Mouse (Mus musculus) urinary bladder, postnatal 36 days (tissue): ENCODE data around the gene Ndufa12.

Experiments
- DNase-seq, 2 experiments: peaks; one replicate each; pipeline ENCODE4 v3.0.0; 2022; ENCODE audit warnings: low spot score in 2 of 2, mixed read lengths in 1 of 2

Ndufa12 gene

DNA sequence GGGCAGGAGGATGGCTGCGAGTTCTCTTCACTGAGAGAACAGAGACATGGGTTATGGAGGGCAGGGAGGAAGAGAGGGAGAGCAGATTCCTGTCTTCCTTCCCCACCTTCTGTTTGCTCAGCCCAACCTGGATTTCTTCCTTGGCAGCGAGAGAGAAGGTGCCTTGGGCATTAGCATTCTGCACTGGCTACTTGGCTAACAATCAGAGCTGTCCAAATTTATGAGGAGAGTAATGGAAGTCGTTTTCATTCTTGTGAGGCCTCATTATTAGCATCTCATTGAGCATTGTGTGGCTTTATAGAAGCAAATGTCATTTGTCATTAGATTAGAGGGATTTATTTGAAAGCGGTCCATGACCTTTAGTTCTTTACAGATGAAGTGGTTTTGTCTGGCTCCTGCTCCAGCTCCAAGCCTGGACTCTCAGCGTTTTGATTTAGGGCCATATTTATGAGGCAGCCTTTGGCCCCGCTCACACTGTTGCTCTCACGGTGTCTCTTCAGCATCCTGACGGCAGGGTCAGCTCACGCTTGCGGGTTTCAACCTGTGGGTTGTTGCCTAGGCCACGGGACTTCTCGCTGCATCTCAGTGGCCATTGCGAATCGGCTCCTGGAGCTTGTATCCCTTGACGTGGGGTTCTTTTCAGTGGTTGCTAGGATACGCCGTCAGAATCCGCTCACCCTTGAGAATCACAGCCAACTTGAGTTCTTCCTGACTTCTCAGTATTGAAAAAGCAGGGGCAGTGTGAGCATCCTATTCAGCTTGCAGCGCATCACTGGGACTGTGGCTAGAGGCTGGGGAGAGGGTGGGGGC, 31.9 kb downstream of the Ndufa12 start:
- no peak for DNase-seq

DNA sequence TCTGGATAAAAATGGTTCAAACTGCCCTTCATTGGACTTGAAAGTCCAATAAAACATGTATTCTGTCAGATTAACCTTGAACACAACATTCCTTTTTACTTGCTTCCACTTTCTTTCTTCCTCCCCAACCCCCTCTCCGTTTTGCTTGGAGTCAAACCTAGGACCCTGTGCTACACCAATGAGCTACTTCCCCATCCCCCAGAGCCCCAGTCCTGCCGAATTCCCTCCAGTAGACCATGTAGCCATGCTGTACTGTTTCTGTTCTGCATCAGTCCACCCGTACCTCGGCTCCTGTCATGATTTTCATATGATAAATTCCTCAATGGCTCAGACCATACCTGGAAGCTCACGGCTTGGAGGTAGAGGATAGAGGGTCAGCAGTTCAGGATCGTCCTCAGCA, 32.5 kb downstream of the Ndufa12 start:
- DNase-seq = no peak

DNA sequence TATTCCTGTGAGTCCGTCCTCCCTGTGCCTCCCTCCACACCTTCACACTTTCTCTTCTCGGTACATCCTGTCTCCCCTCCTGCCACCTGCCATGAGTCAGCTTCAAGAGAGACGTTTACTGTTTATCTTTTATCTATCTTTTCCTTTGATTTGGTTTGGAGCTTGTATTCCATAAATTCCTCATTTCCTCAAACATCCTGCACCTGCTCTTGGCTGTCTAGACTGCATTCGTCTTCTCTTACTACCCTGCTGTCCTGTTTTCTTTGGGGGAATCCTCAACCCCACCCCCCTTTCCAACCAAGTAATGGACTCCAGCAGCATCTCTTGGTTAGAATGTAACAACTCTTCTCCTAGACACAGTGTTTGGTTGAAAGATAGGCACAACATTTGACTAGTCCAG, 36.7 kb downstream of the Ndufa12 start:
- DNase-seq = no peak

DNA sequence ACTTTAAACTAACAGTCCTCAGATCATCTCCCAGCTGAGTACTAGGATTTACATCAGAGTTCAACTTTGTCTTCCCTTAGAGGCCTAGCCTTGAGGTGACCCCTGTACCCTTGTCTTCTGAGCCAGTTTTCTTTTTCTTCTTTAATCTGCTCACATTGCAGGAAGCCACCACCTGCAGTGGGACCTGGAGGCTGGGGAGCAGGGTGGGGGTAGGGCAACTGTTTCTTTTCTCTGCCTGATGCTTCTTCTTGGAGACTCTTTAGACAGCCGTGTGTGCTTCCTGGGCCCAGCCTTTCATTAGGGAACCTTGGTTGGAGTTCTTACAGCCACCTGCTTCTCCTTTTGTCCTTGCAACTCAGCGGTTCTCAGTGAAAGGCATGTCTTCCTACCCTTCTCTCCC, 42.8 kb downstream of the Ndufa12 start:
- no peak for DNase-seq

DNA sequence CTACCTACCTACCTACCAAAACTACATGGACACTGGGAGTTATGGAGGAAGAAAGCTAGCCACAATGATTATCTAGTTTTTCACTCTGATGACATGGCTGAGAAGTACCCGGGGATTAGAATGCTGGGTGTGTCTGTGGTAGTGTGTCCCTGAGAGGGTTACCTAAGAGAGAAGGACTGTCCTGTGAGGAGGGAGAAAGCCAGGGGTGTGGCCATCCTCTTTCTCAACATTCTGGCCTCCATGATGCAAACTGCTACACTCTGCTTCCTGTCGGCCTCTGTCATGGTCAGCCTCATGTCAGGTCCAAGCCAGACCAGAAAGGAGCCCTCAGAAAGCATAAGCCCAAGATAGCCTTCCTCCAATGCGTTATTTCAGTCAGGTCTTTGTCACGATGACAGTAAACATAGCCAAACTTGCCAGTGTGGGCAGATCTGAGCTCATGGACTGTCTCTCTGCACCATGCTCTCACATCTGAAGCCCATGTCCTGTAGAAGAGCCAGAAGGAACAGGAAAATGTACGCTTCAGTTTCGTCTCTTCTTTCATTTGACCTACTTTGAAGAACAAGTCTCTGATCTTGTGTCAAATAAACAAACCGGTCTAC, 49.3 kb downstream of the Ndufa12 start:
- DNase-seq = no peak

DNA sequence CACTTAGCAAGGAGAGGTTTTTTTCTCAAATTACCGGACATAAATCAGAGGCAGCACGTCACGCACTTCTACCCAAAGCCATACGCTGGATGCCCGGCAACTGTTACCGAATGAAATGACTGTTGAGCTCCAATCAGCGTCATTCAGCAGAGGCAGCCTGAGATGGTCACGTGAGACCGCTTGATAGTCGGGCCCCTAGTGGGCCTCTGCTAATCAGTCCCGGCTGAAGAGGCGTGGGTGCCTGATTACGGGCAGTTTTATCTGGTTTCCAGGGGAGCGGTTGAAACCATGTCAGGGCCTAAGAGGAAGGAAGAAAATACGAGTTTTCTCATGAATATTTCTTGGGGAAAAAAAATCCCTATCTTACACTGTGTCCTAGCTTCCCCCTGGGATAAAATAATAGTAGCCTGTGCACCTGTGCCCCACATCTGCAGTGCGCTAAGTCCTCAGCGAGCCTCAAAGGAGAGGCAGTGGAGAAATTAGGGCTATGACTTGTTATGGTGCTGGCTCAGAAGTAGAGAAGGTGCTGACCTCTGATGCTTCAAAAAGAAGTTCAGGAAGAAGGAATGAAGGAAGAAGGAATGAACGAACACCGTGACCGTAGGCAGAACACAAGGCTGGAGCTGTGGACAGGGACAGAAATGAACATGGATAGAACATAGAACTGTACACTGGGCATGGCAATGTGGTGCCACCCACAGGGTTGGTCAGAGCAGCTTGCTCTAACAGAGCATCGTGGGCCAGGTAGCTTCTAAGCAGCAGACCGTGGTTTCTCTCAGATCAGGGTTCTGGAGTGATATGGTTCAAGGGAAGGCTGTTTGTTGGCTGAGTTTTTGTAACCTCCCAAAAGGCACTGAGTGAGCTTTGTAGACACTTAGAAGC, 51.3 kb downstream of the Ndufa12 start:
- DNase-seq = no peak

DNA sequence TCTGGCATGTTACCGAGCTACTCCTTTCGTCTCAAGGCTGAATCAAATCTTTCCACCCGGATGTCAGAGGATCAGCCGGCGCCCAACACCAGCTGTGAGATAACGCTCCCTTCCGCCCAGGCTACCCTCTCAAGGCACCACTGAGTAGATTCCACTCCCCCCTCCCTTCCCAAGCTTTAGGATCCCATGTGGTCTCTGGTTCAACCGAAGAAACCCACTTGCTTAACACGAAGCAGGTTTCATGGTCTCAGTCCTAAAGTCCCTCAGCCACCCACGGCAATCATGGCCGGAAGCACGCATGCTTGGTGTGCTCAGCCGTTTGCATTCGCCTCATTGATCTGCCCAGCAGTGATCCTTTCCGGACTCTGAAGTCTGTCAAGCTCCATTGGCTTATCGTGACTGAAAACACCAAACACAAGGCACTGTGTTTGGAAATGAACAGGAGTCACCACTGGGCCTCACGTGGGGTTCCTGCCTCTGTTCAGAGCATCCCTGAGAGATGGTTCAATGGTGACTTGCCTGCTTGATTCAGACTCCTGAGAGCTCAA, 54.8 kb downstream of the Ndufa12 start:
- no peak for DNase-seq

DNA sequence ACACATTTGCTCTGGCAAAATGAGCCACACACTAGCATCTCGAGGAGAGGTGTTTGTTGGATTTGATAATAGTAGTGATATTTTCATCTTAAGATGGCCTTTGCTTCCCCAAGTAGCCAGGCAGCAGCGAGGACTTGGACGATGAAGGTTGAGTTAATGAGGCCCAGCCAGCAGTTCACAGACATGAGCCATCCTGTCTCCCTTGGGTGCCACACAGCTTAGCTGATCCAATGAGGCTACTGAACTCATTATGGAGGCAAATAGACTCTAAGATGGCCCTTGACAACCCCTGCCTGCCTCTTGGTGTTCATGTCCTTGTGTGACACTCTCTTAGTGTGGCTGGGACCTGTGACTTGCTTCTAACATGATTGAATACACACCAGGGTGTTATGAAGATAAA, 56.2 kb downstream of the Ndufa12 start:
- no peak for DNase-seq

DNA sequence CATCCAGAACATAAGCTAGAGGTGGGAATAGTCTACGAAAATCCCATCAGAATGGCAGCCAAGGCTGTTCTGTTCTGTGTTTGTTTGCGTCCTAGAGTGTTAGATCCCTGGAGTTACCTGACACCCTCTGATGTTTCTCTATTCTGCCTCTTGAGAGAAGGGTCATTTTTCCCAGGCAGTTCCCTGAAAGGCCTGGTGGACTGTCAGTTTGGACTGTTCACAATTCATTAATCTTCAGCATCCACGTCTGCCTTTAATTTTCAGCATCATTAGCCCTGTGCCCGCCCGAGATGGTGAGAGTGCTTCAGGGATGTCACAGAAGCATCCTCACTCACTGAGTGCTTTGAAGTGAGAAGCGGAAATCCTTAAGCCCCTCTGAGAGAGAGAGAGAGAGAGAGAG, 57.2 kb downstream of the Ndufa12 start:
- DNase-seq = no peak

DNA sequence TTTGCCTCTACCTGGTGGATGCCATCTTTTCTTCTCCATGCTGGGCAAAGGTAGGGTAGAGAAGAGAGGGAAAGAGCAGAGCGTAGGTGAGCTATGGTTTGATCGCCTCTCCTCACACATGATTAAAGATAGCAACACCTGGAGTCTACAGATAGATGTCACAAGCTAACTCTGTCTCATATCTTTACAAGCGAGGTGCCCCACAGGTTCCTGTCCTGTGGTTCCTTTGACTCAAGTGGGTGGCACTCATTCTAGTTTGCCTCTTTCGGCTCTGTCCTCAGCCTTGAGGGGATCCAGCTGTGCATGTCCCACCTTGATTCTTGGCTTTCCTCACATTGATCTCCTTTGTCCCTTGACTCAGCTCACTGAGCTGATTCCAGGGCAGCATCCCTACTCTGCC, 58.0 kb downstream of the Ndufa12 start:
- no peak for DNase-seq

DNA sequence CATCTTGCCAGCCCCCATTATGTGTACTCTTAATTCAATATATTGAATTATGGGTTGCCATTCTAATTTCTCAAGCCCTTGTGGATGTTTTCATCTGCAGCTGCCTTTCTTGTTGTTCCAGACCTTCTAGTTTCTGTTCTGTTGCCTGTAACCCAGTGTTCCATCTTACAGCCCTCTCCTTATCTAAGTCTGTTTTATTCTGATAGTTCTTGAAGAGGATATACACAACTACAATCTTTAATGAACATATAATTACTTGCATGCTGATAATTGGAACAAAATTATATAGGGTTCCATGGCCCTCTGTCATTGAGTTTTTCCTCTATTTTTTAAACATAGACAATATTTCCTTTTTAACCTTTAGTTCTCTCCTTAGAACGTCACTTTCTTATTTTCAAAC, 62.0 kb downstream of the Ndufa12 start:
- no peak for DNase-seq

DNA sequence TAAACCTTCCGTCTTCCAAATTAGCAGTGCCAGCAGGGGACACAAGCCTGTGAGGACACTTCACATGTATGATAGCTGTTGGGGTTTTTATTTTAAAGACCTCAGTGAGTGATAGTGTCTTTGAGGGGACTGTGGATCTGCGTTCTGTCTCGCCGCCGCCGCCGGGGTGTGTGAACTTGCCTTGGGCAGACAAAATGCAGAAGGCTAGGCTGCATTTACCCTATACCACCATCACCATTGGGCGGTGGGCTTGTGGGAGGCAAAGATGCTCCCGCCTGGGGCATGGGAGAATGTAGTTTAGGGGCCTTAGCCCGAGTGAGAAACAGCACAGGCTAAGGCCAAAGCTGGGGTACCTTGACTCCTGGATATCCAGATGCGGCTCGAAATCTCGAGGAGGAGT, 64.1 kb downstream of the Ndufa12 start:
- DNase-seq = no peak

DNA sequence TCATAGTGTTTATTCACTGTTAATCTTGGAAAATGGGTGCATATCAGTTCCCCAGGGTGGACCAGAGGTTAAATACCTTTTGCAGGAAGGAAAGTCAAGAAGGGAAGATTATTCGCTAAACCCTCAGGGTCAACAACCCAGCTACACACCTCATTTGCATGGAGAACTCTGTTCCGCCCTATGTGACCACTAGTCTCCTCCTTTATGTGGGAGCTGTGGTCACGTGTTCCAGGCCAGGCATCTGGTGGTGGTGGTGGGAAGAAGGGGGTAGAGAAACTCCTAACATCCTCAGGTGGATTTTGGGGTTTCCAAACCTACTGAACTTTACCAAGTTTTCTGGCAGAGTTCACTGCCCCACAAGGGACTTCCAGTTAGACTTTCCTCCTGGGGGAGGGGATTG, 64.7 kb downstream of the Ndufa12 start:
- no peak for DNase-seq

DNA sequence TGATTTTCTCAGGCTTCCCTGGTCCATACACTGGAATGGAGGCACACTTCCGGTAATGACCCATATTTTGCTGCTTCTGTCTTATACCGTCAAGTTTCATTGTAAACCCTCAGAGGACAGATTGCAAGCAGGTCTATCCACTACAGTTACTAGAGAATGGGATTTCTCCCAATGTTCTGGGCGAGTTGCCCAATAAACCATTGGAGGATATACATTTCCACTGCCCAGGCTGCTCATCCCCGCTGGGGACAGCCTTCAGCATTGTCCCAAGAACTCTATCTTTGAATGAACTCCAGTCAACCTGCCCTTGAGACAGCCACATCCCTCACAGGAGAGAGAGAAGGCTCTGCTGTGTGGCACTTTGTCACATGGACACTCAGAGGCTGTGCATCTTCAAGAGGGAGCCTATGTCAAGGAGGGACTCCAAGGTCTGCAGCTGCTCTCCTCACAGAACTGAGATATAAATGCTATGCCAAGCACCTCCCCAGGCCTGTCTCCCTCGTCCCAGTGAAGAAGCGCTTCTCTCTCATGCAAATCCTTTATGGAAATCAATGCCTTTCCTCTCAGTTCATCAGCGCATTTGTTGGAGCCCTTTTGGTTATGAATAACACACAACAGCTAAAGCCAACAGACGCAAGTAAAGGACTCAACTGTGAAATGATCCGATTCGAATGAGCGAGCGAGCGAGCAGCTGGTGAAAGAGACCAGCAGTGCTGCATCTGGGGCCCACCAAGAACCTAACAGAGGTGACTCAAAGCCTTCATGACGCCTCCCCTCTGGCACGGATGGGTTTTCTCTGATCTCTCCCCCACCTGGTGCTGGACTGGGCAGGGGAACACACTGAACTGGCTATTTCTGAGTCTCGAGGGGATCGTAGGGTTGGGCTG, 67.4 kb downstream of the Ndufa12 start:
- DNase-seq = no peak
